ENCODE assay signal across 8 mouse cellular contexts in the genomic region with DNA sequence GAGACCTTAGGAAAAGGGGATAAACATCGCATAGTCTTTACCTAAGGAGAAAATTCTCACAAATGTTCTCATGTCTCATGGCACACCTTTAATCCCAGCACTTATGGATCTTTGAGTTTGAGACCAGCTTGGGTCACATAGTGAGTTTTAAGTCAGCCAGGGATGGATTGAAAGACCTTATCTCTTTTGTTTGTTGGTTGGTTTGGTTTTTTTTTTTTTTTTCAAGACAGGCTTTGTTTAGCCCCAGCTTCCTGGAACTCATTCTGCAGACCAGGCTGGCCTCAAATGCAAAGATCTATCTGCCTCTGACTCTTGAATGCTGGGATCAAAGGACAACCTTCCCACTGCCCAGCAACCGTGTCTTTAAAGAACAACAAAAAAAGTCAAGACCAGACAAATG. TPM values are rescaled to one million over a fixed set of nuclear protein-coding genes. Genes with fewer than 3 reads are reported as not detected.
DNase-seq lines count a peak whose midpoint lies in the region; ATAC-seq lines count a peak whose summit lies in the region.

No protein-coding gene starts in this region.

- 51% methylated on average over 2 of the region's 2 CpGs for whole genome bisulfite sequencing in embryonic facial prominence, embryonic 14.5 days
- 55% methylated on average over 2 of the region's 2 CpGs for WGBS in neural tube, embryonic 14.5 days

- peak; percentile 37 for DNase-seq in kidney, adult 9 months
- no peak for DNase-seq in kidney, adult 18-20 months
- DNase-seq in embryonic facial prominence, embryonic 14.5 days (ENCODE audit: low spot score), result no peak
- DNase-seq in kidney, postnatal 14 days, result peak; percentile 21
- no peak for DNase-seq in urinary bladder, postnatal 4 days (ENCODE audit: low spot score in 2 of 2)
- DNase-seq in spleen, postnatal 10 days (ENCODE audit: low spot score in 2 of 2), result no peak
- no peak for DNase-seq in urinary bladder, postnatal 14 days (ENCODE audit: low spot score)

- 0 out of 2 replicates have a peak, but pooled peaks cover 5% of the 10 kb centered on the region for H3K36me3 ChIP-seq in embryonic facial prominence, embryonic 14.5 days (ENCODE audit: control insufficient read depth, insufficient read depth, low read length)
- H3K36me3 ChIP-seq in neural tube, embryonic 14.5 days (ENCODE audit: control insufficient read depth, insufficient read depth, low read length), result no peaks in the 10 kb centered on the region

- peak overlapping the region; percentile 77 for H3K4me2 ChIP-seq in embryonic facial prominence, embryonic 14.5 days (ENCODE audit: low read depth, low read length)
- H3K4me2 ChIP-seq in neural tube, embryonic 14.5 days (ENCODE audit: low read depth, low read length), result peak overlapping the region; percentile 61

- no peaks in the 10 kb centered on the region; the same call in 1 of the 2 replicates for H3K9me3 ChIP-seq in embryonic facial prominence, embryonic 14.5 days (ENCODE audit: control insufficient read depth, low read length)
- H3K9me3 ChIP-seq in neural tube, embryonic 14.5 days (ENCODE audit: control insufficient read depth, low read length), result no peaks in the 10 kb centered on the region

- no peak for ATAC-seq in embryonic facial prominence, embryonic 14.5 days (ENCODE audit: low read depth)
- ATAC-seq in neural tube, embryonic 14.5 days (ENCODE audit: low read depth), result no peak

- H3K27ac ChIP-seq in embryonic facial prominence, embryonic 14.5 days (replicated peaks; ENCODE audit: low read depth, low read length), result no peak overlapping the region
- peak overlapping the region; percentile 82; the same call in 1 of the 2 replicates for H3K27ac ChIP-seq in neural tube, embryonic 14.5 days (ENCODE audit: low read depth, low read length)

- H3K27me3 ChIP-seq in embryonic facial prominence, embryonic 14.5 days (replicated peaks; ENCODE audit: control insufficient read depth, insufficient read depth, low read length), result no peaks in the 10 kb centered on the region
- H3K27me3 ChIP-seq in neural tube, embryonic 14.5 days (ENCODE audit: control insufficient read depth, insufficient read depth, low read length), result no peaks in the 10 kb centered on the region

- H3K4me3 ChIP-seq in embryonic facial prominence, embryonic 14.5 days (ENCODE audit: low read depth, low read length), result peak overlapping the region; percentile 99
- H3K4me3 ChIP-seq in neural tube, embryonic 14.5 days (ENCODE audit: low read depth, low read length), result peak overlapping the region; percentile 96

- peaks cover 17% of the 10 kb centered on the region for H3K4me1 ChIP-seq in embryonic facial prominence, embryonic 14.5 days (ENCODE audit: control insufficient read depth, insufficient read depth, low read length)
- H3K4me1 ChIP-seq in neural tube, embryonic 14.5 days (ENCODE audit: control insufficient read depth, insufficient read depth, low read length), result peaks cover 13% of the 10 kb centered on the region; the same call in 1 of the 2 replicates

- H3K9ac ChIP-seq in embryonic facial prominence, embryonic 14.5 days (ENCODE audit: low read depth, low read length), result peak overlapping the region; percentile 99
- H3K9ac ChIP-seq in neural tube, embryonic 14.5 days (replicated peaks; ENCODE audit: low read depth, low read length), result peak overlapping the region; percentile 96

RNA-seq across cellular contexts. Expression of a gene that starts 4.4 kb away (rescaled TPM):
- 40.6 and 44.7 TPM in 2 replicates for polyA plus RNA-seq in embryonic facial prominence, embryonic 14.5 days (2014; fragmentation: Nextera tagmentation; extraction: Ambion mirVana)
- 31.0 and 32.8 TPM in 2 replicates for polyA plus RNA-seq in neural tube, embryonic 14.5 days (2014; fragmentation: Nextera tagmentation; extraction: Ambion mirVana)

RNA-seq across cellular contexts. Expression of a gene that starts 34.0 kb away (rescaled TPM):
- 51.7 and 54.3 TPM in 2 replicates for polyA plus RNA-seq in embryonic facial prominence, embryonic 14.5 days (2014; fragmentation: Nextera tagmentation; extraction: Ambion mirVana)
- polyA plus RNA-seq in neural tube, embryonic 14.5 days (2014; fragmentation: Nextera tagmentation; extraction: Ambion mirVana), result 48.5 and 50.5 TPM in 2 replicates

RNA-seq across cellular contexts. Expression of a gene that starts 34.1 kb away (rescaled TPM):
- 22.3 and 23.9 TPM in 2 replicates for polyA plus RNA-seq in embryonic facial prominence, embryonic 14.5 days (2014; fragmentation: Nextera tagmentation; extraction: Ambion mirVana)
- 23.5 and 28.0 TPM in 2 replicates for polyA plus RNA-seq in neural tube, embryonic 14.5 days (2014; fragmentation: Nextera tagmentation; extraction: Ambion mirVana)

RNA-seq across cellular contexts. Expression of a gene that starts 49.7 kb away (rescaled TPM):
- 22.5 and 24.4 TPM in 2 replicates for polyA plus RNA-seq in embryonic facial prominence, embryonic 14.5 days (2014; fragmentation: Nextera tagmentation; extraction: Ambion mirVana)
- polyA plus RNA-seq in neural tube, embryonic 14.5 days (2014; fragmentation: Nextera tagmentation; extraction: Ambion mirVana), result 40.0 and 41.1 TPM in 2 replicates

Comparison
In these comparisons a context has a peak if more than half of its experiments do, and no peak if none do; other contexts are left out.
1. DNase-seq: peak in kidney, adult 9 months (single experiment) and kidney, postnatal 14 days (single experiment); none in kidney, adult 18-20 months (single experiment), embryonic facial prominence, embryonic 14.5 days (single experiment), urinary bladder, postnatal 4 days (0 of 2), spleen, postnatal 10 days (0 of 2) and urinary bladder, postnatal 14 days (single experiment).